Mouse (Mus musculus) ovary, postnatal 36 days (tissue): ENCODE results near the gene Rd3.

Source experiments
- DNase-seq: peaks from one replicate; pipeline ENCODE4 v3.0.0; 2022; ENCODE audit warnings: low spot score, mixed read lengths

The Rd3 gene

GRCm38 (mm10) chr1:191977187-191977586 is at the start of gene Rd3:
Rd3 (plus strand) TSS chr1:191977370.
- peak; percentile 68 for DNase-seq

- DNase-seq: no peak
Observed at GRCm38 (mm10) chr1:191928345-191928744, 48.8 kb upstream of the Rd3 start.

GRCm38 (mm10) chr1:191929065-191929464 is 48.1 kb upstream of the Rd3 start:
- DNase-seq: no peak

GRCm38 (mm10) chr1:191929897-191930524 is 47.2 kb upstream of the Rd3 start:
- DNase-seq: no peak

- no peak for DNase-seq
Observed at GRCm38 (mm10) chr1:191930525-191931105, 46.6 kb upstream of the Rd3 start.

GRCm38 (mm10) chr1:191932286-191932985 is 44.7 kb upstream of the Rd3 start:
- no peak for DNase-seq

- DNase-seq: no peak
Observed at GRCm38 (mm10) chr1:191932986-191933632, 44.1 kb upstream of the Rd3 start.

GRCm38 (mm10) chr1:191943638-191944037 is 33.5 kb upstream of the Rd3 start:
- DNase-seq: no peak

- DNase-seq: no peak
Observed at GRCm38 (mm10) chr1:191945341-191945740, 31.8 kb upstream of the Rd3 start.

- DNase-seq: no peak
Observed at GRCm38 (mm10) chr1:191945756-191946155, 31.4 kb upstream of the Rd3 start.

- no peak for DNase-seq
Observed at GRCm38 (mm10) chr1:191946261-191946660, 30.9 kb upstream of the Rd3 start.

GRCm38 (mm10) chr1:191946835-191947234 is 30.3 kb upstream of the Rd3 start:
- no peak for DNase-seq

GRCm38 (mm10) chr1:191947796-191948195 is 29.4 kb upstream of the Rd3 start:
- no peak for DNase-seq

GRCm38 (mm10) chr1:191948600-191948999 is 28.6 kb upstream of the Rd3 start:
- no peak for DNase-seq

- no peak for DNase-seq
Observed at GRCm38 (mm10) chr1:191950611-191951010, 26.6 kb upstream of the Rd3 start.

- DNase-seq: no peak
Observed at GRCm38 (mm10) chr1:191952733-191953335, 24.3 kb upstream of the Rd3 start.

- DNase-seq: no peak
Observed at GRCm38 (mm10) chr1:191955101-191955500, 22.1 kb upstream of the Rd3 start.

- DNase-seq: no peak
Observed at GRCm38 (mm10) chr1:191956261-191956660, 20.9 kb upstream of the Rd3 start.

- no peak for DNase-seq
Observed at GRCm38 (mm10) chr1:191956871-191957270, 20.3 kb upstream of the Rd3 start.

- no peak for DNase-seq
Observed at GRCm38 (mm10) chr1:191957321-191957720, 19.8 kb upstream of the Rd3 start.

GRCm38 (mm10) chr1:191960946-191961345 is 16.2 kb upstream of the Rd3 start:
- DNase-seq: no peak

- DNase-seq: no peak
Observed at GRCm38 (mm10) chr1:191963413-191963812, 13.8 kb upstream of the Rd3 start.
